Mouse (Mus musculus): Measurements from ENCODE around the gene Slc5a9. TPM values are rescaled to one million over a fixed set of nuclear protein-coding genes. Genes with fewer than 3 reads are reported as not detected.

Gene Slc5a9
- polyA plus RNA-seq, 1 experiment from 2014 or later: not detected

DNA sequence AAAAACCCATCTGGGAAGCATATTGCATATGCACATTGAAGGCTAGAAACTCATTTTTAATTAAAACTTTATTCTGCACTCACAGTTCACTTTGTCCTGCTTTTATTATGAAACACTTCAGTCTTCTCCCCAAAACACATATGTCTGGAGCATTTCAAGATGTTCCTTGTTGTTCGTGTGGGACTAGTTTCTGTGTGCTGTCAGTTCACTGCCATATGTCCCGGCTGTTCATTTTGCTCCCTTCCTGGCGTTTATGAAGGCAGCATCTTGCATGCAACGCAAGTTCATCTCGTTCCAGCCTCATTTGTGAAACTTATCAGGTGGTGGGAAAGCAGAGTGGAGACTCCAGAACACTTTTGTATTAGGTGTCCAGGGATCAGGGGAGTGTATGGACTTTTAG is 36.0 kb downstream of the Slc5a9 start:
- H3K36me3 ChIP-seq (replicated peaks): no peaks in the 10 kb centered on the region
- H3K9me3 ChIP-seq: no peaks in the 10 kb centered on the region
- WGBS: 87% methylated on average over 5 of the region's 5 CpGs
- H3K27me3 ChIP-seq (replicated peaks; ENCODE audit: low read depth, poor library complexity, severe bottlenecking): no peaks in the 10 kb centered on the region
- no peak overlapping the region for H3K4me3 ChIP-seq
- no peak overlapping the region for H3K27ac ChIP-seq (replicated peaks)
- no peak for DNase-seq (ENCODE audit: low spot score)
- H3K4me1 ChIP-seq: no peaks in the 10 kb centered on the region

DNA sequence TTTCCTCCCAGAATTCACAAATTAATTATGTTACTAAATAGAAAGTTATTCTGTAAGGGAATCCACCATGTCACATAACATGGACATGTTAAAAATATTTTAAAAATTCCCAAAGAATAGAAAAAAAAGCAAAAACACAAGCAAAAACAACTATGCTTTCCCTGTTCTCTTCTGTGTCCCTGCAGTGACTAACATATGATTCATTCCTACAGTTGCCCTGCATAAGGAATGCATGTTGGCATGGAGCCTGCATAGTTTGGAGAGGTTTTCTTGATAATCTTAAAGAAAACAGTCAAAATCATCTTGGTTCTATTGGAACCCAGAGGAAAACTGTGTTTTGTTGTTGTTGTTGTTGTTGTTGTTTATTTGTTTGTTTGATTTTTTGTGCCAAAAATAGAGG is 50.1 kb downstream of the Slc5a9 start:
- Histone ChIP-seq H3K27me3 (replicated peaks; ENCODE audit: low read depth, poor library complexity, severe bottlenecking) (no peaks in the 10 kb centered on the region), H3K4me3 (no peak overlapping the region), H3K9me3 (no peaks in the 10 kb centered on the region), H3K36me3 (replicated peaks) (no peaks in the 10 kb centered on the region), H3K4me1 (no peaks in the 10 kb centered on the region), H3K27ac (replicated peaks) (no peak overlapping the region)
- DNase-seq (ENCODE audit: low spot score): no peak

DNA sequence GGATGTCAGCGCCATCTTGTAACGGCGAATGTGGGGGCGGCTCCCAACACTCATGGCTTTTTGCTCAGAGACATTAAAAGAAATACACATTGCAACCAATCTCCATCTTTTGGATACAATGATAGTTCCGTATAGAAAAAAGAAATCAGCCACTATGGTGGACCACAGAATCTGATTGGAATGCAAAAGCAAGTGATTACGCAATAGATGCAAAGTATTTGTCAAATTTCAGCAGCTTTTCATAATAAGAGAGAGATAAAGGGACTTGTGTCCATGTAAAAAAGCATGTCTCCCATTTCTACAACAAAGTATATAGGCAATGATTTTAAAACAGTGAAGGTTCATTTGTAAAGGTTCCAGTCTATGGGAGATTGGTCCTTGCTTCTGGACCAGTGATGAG is 63.8 kb downstream of the Slc5a9 start:
- H3K9me3 ChIP-seq: no peaks in the 10 kb centered on the region
- H3K27me3 ChIP-seq (replicated peaks; ENCODE audit: low read depth, poor library complexity, severe bottlenecking): no peaks in the 10 kb centered on the region
- H3K36me3 ChIP-seq (replicated peaks): no peaks in the 10 kb centered on the region
- WGBS: 95% methylated on average over 6 of the region's 6 CpGs
- H3K27ac ChIP-seq (replicated peaks): no peak overlapping the region
- no peaks in the 10 kb centered on the region for H3K4me1 ChIP-seq
- no peak overlapping the region for H3K4me3 ChIP-seq
- DNase-seq (ENCODE audit: low spot score): no peak

Other genes starting within 250 kb of the Slc5a9 start
- gene Spata6, start 182.9 kb downstream of the Slc5a9 start, polyA plus RNA-seq (2016; fragmentation: Nextera tagmentation; extraction: Ambion mirVana): 23.9 and 25.3 TPM in 2 replicates
- gene Skint8, start 16.5 kb upstream of the Slc5a9 start, polyA plus RNA-seq (2016; fragmentation: Nextera tagmentation; extraction: Ambion mirVana): not detected in 2 replicates
- not detected in 2 replicates for gene Skint7, start 70.0 kb upstream of the Slc5a9 start, polyA plus RNA-seq (2016; fragmentation: Nextera tagmentation; extraction: Ambion mirVana)
- gene Skint1, start 103.4 kb upstream of the Slc5a9 start, polyA plus RNA-seq (2016; fragmentation: Nextera tagmentation; extraction: Ambion mirVana): not detected in 2 replicates
- gene Skint4, start 169.1 kb upstream of the Slc5a9 start, polyA plus RNA-seq (2016; fragmentation: Nextera tagmentation; extraction: Ambion mirVana): not detected in 2 replicates